Mouse (Mus musculus) liver, adult 2 months (tissue): Measurements from ENCODE around the gene Tmcc2. TPM values are rescaled to one million over a fixed set of nuclear protein-coding genes. Genes with fewer than 3 reads are reported as not detected.

Experiments used
- DNase-seq: peaks from one replicate; pipeline ENCODE4 v3.0.0-alpha.2; 2011; ENCODE audit warnings: low read depth, low spot score; ENCODE audit errors: extremely low read depth
- H3K27ac ChIP-seq: fragments of 200-500 bp; replicated peaks from 2 replicates; pipeline ENCODE4 v1.5.1; 2012; ENCODE audit warnings: low read depth, mild to moderate bottlenecking, control low read depth, inconsistent platforms, low read length; ENCODE audit not compliant: insufficient read depth
- H3K27me3 ChIP-seq: fragments of 200-500 bp; 2 replicates; pipeline ENCODE4 v1.6.1; 2012; ENCODE audit warnings: mild to moderate bottlenecking, moderate library complexity, low read length, inconsistent platforms; ENCODE audit not compliant: control insufficient read depth, insufficient read depth
- H3K36me3 ChIP-seq: fragments of 200-500 bp; 2 replicates; pipeline ENCODE4 v1.6.1; 2012; ENCODE audit warnings: low read length, inconsistent platforms; ENCODE audit not compliant: control insufficient read depth, insufficient read depth
- H3K4me1 ChIP-seq: fragments of 200-500 bp; 2 replicates; pipeline ENCODE4 v1.6.1; 2011; ENCODE audit warnings: low read length; ENCODE audit not compliant: control insufficient read depth, insufficient read depth
- H3K4me3 ChIP-seq: fragments of 200-500 bp; 2 replicates; pipeline ENCODE4 v1.5.1; 2011; ENCODE audit warnings: low read depth, mild to moderate bottlenecking, control low read depth, low read length, moderate library complexity; ENCODE audit not compliant: insufficient read depth
- H3K79me2 ChIP-seq: fragments of 200-500 bp; 2 replicates; pipeline ENCODE4 v1.6.1; 2012; ENCODE audit warnings: inconsistent platforms, mild to moderate bottlenecking, low read length, moderate library complexity; ENCODE audit not compliant: control insufficient read depth, insufficient read depth
- H3K9ac ChIP-seq: fragments of 200-500 bp; 2 replicates; pipeline ENCODE4 v1.6.1; 2012; ENCODE audit warnings: low read depth, mild to moderate bottlenecking, control low read depth, inconsistent platforms, low read length
- CTCF ChIP-seq: fragments of 200-500 bp; IDR thresholded peaks from 2 replicates; pipeline ENCODE4 v1.5.1; 2011; ENCODE audit warnings: low read depth, low read length, control low read depth
- POLR2A ChIP-seq: fragments of 200-500 bp; IDR thresholded peaks from 2 replicates; pipeline ENCODE4 v1.6.1; 2011; ENCODE audit warnings: low read length, control low read depth; ENCODE audit not compliant: insufficient read depth; ENCODE audit errors: extremely low read depth
- WGBS: fragments of 180-500 bp; shearing (Covaris S2); methylation state at CpG from one replicate; pipeline ENCODE4 v1.1.7; 2018; 5-methylcytosine and 5-hydroxymethylcytosine counted together
- polyA plus RNA-seq: library from polyadenylated mRNA; depleted of rRNA; stranded (reverse); fragments of >200 nt; gene quantifications from 2 replicates; pipeline ENCODE4 v1.2.3, GENCODE M21; 2012; rRNA removed
- total RNA-seq: library from RNA; depleted of rRNA; stranded (reverse); fragments of >200 nt; gene quantifications from 2 replicates; pipeline ENCODE4 v1.2.3, GENCODE M21; 2014; rRNA removed

Gene Tmcc2
- 1.6 and 1.9 TPM in 2 replicates for total RNA-seq
- 2.2 and 2.5 TPM in 2 replicates for polyA plus RNA-seq

DNA sequence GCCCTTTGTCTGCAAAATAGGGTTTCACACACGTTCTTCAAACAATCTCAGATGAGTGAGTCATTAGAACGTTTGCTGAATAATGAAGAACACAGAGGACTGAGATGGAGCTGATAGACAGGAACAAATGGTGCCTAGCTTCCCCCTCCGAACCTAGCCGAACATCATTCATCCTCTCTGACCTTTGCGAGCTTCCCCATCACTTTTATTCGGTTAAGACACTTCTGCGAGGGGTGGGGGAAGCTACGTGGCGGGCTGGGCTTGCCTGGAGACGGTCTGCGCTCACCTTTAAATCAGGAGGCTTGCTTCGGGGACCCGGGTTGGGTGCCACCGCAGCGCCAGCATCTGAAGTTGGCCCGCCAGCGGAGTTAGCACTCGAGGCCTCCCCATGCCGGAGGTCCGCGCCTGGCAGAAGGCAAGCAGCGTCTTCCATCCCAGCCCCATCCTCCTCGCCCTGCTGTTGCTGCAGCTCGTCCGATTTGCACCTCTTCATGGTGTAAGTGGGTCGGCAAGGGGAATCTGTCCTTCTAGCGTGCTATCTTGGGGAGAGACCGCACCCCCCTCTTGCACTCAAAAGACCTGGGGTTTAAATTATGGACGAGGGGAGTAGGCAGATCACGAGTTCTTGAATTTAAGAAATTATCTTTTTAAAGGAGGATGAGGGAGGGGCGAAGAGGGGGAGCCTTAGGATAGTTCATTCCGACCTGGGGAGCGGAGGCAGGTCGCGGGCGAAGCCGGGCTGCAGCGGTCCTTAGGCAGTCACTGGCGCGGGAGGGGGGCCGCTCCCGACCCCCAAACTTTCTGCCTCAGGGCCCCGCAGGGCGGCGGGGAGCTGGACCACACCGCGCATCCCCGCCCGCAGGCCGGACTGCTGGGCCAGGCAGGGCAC is at the start of gene Tmcc2:
Gene Tmcc2 (minus strand): TSS at position 591 of the 889 bp plus-strand sequence.
- peaks cover 1% of the 10 kb centered on the region; the same call in 1 of the 2 replicates for H3K4me1 ChIP-seq

DNA sequence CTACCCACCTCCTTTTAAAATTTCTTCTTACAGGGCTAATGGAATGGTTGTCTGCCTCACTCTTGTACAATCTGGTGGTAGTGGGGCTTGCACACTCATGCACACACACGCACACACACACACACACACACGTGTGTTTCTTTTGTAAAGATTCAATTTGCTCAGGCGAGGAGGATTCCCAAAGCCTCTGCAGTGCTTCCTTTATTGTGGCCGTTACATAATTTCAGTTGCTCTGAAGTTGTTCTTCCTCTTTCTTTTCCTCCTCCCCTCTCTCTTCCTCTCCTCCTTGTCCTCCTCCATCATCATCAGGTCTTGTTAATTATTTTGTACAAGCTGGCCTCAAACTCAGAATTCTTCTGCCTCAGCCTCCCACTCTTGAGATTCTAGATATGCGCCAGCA is 46.3 kb upstream of the Tmcc2 start:
- WGBS, result 91% methylated on average over 5 of the region's 5 CpGs
- Histone ChIP-seq H3K27ac (no peak overlapping the region), H3K4me1 (no peaks in the 10 kb centered on the region; the same call in 1 of the 2 replicates), H3K9ac (no peak overlapping the region), H3K4me3 (no peak overlapping the region), H3K36me3 (peaks cover 17% of the 10 kb centered on the region), H3K79me2 (0 out of 2 replicates have a peak, but pooled peaks cover 3% of the 10 kb centered on the region), H3K27me3 (no peaks in the 10 kb centered on the region)
- no peak for TF ChIP-seq CTCF
- no peak for TF ChIP-seq POLR2A
- no peak for DNase-seq

More for the DNA sequence above, at the start of gene Tmcc2:
- no peak for DNase-seq
- TF ChIP-seq CTCF, result no peak
- TF ChIP-seq POLR2A, result no peak
- H3K9ac ChIP-seq, result peak within 1 kb of the TSS; percentile 75
- WGBS, result 5% methylated on average over 50 of the region's 50 CpGs
- no peaks in the 10 kb centered on the region for H3K36me3 ChIP-seq
- H3K4me3 ChIP-seq, result peak within 1 kb of the TSS; percentile 80
- no peaks in the 10 kb centered on the region for H3K79me2 ChIP-seq
- H3K27me3 ChIP-seq, result peaks cover 4% of the 10 kb centered on the region
- H3K27ac ChIP-seq, result peak within 1 kb of the TSS; percentile 92

- DNase-seq, result no peak
- Histone ChIP-seq H3K9ac (no peak overlapping the region), H3K27ac (no peak overlapping the region), H3K36me3 (peaks cover 17% of the 10 kb centered on the region), H3K4me3 (no peak overlapping the region), H3K79me2 (peaks cover 3% of the 10 kb centered on the region; the same call in 1 of the 2 replicates), H3K27me3 (no peaks in the 10 kb centered on the region), H3K4me1 (no peaks in the 10 kb centered on the region; the same call in 1 of the 2 replicates)
- 78% methylated on average over 1 of the region's 1 CpGs for WGBS
- TF ChIP-seq CTCF (no peak), POLR2A (no peak)
Measured at GRCm38 (mm10) chr1:132436960-132437359, 45.9 kb upstream of the Tmcc2 start.

- DNase-seq, result no peak
- Histone ChIP-seq H3K79me2 (peaks cover 3% of the 10 kb centered on the region; the same call in 1 of the 2 replicates), H3K36me3 (peaks cover 17% of the 10 kb centered on the region), H3K27ac (no peak overlapping the region), H3K9ac (no peak overlapping the region), H3K27me3 (no peaks in the 10 kb centered on the region), H3K4me3 (no peak overlapping the region), H3K4me1 (no peaks in the 10 kb centered on the region; the same call in 1 of the 2 replicates)
- 73% methylated on average over 4 of the region's 4 CpGs for WGBS
- TF ChIP-seq CTCF, result no peak
- no peak for TF ChIP-seq POLR2A
Measured at GRCm38 (mm10) chr1:132436320-132436958, 45.4 kb upstream of the Tmcc2 start.

DNA sequence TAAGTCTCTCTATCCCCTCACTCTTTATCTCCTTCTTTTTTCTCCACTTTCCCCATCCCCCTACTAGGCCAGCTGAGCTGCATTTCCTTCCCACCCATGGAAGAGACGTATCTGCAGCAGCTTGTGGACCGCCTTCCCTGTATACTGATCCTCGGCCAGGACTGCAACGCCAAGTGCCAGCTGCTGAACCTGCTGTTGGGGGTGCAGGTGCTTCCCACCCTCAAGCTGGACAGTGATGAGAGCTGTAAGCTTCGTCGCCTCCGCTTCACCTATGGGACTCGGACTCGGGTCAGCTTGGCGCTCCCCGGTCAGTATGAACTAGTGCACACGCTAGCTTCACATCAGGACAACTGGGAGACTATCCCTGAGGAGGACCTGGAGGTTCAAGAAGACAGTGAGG is 43.0 kb upstream of the Tmcc2 start:
- no peak overlapping the region for H3K4me3 ChIP-seq
- no peak overlapping the region for H3K27ac ChIP-seq
- H3K27me3 ChIP-seq, result no peaks in the 10 kb centered on the region
- H3K79me2 ChIP-seq, result peaks cover 3% of the 10 kb centered on the region; the same call in 1 of the 2 replicates
- H3K9ac ChIP-seq, result no peak overlapping the region
- TF ChIP-seq CTCF, result no peak
- TF ChIP-seq POLR2A, result no peak
- peaks cover 7% of the 10 kb centered on the region; the same call in 1 of the 2 replicates for H3K36me3 ChIP-seq
- no peak for DNase-seq
- H3K4me1 ChIP-seq, result peaks cover 4% of the 10 kb centered on the region
- WGBS, result 97% methylated on average over 12 of the region's 12 CpGs
